Mouse (Mus musculus): ENCODE measurements around the gene Rapgefl1. TPM values are rescaled to one million over a fixed set of nuclear protein-coding genes. Genes with fewer than 3 reads are reported as not detected.

Rapgefl1 gene
- polyA plus RNA-seq, 1 experiment from 2014 or later, result 5.8 TPM

- H3K9ac ChIP-seq (replicated peaks), result no peak overlapping the region
- no peak for ATAC-seq
Measured at GRCm38 (mm10) chr11:98867293-98867692, 30.7 kb downstream of the Rapgefl1 start.

GRCm38 (mm10) chr11:98869906-98870305, 33.3 kb downstream of the Rapgefl1 start:
- 96% methylated on average over 8 of the region's 8 CpGs for WGBS
- H3K27ac ChIP-seq, result no peak overlapping the region
- H3K4me3 ChIP-seq (replicated peaks), result no peak overlapping the region
- H3K9ac ChIP-seq (replicated peaks), result no peak overlapping the region
- no peaks in the 10 kb centered on the region for H3K9me3 ChIP-seq
- H3K36me3 ChIP-seq, result peaks cover 35% of the 10 kb centered on the region
- H3K4me2 ChIP-seq (replicated peaks), result no peak overlapping the region
- peaks cover 18% of the 10 kb centered on the region for H3K4me1 ChIP-seq (replicated peaks)
- ATAC-seq, result no peak
- H3K27me3 ChIP-seq, result no peaks in the 10 kb centered on the region

More at GRCm38 (mm10) chr11:98867293-98867692, 30.7 kb downstream of the Rapgefl1 start:
- 0 out of 2 replicates have a peak overlapping the region, but pooled peaks have one; percentile 44 for H3K27ac ChIP-seq
- no peaks in the 10 kb centered on the region for H3K27me3 ChIP-seq
- no peak overlapping the region for H3K4me3 ChIP-seq (replicated peaks)
- 47% methylated on average over 12 of the region's 12 CpGs for WGBS
- peaks cover 30% of the 10 kb centered on the region for H3K4me1 ChIP-seq (replicated peaks)
- no peaks in the 10 kb centered on the region for H3K9me3 ChIP-seq
- peaks cover 23% of the 10 kb centered on the region for H3K36me3 ChIP-seq
- H3K4me2 ChIP-seq (replicated peaks), result no peak overlapping the region

GRCm38 (mm10) chr11:98870791-98871190, 34.2 kb downstream of the Rapgefl1 start:
- Histone ChIP-seq H3K4me1 (replicated peaks) (peaks cover 18% of the 10 kb centered on the region), H3K9me3 (no peaks in the 10 kb centered on the region), H3K4me3 (replicated peaks) (no peak overlapping the region), H3K27me3 (no peaks in the 10 kb centered on the region), H3K36me3 (peaks cover 35% of the 10 kb centered on the region), H3K27ac (no peak overlapping the region), H3K4me2 (replicated peaks) (no peak overlapping the region), H3K9ac (replicated peaks) (no peak overlapping the region)
- ATAC-seq, result no peak
- WGBS, result 83% methylated on average over 5 of the region's 5 CpGs

DNA sequence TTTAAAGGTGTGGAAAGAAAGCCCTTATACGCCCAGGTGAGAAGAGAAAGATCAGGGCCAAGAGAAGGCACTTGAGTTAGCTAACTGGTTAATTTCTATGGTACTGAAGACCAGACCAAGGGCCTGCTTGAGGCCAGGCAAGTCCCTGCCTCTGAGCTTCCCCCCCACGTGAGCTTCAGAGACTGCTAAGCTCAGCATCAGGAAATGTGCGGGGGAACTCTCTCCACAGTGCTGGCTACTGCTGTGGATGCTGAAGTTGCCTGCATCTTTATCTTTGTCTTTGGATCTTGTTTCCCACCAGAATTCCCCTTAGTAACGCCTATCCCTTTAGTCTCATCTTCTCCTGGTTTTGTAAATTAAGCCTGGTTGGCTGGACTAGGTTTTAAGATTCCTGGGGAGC, 34.8 kb downstream of the Rapgefl1 start:
- 58% methylated on average over 4 of the region's 4 CpGs for WGBS
- no peak for ATAC-seq

GRCm38 (mm10) chr11:98872040-98872439, 35.5 kb downstream of the Rapgefl1 start:
- H3K27ac ChIP-seq, result 0 out of 2 replicates have a peak overlapping the region, but pooled peaks have one; percentile 16
- 65% methylated on average over 4 of the region's 4 CpGs for WGBS
- peaks cover 34% of the 10 kb centered on the region for H3K36me3 ChIP-seq
- H3K9ac ChIP-seq (replicated peaks), result no peak overlapping the region
- no peak overlapping the region for H3K4me2 ChIP-seq (replicated peaks)
- no peaks in the 10 kb centered on the region for H3K9me3 ChIP-seq
- H3K4me3 ChIP-seq (replicated peaks), result no peak overlapping the region
- no peaks in the 10 kb centered on the region for H3K27me3 ChIP-seq
- H3K4me1 ChIP-seq (replicated peaks), result peaks cover 18% of the 10 kb centered on the region
- no peak for ATAC-seq

More for the DNA sequence above, 34.8 kb downstream of the Rapgefl1 start:
- H3K27ac ChIP-seq, result 0 out of 2 replicates have a peak overlapping the region, but pooled peaks have one; percentile 14
- H3K36me3 ChIP-seq, result peaks cover 35% of the 10 kb centered on the region
- H3K9ac ChIP-seq (replicated peaks), result no peak overlapping the region
- H3K4me3 ChIP-seq (replicated peaks), result no peak overlapping the region
- H3K4me2 ChIP-seq (replicated peaks), result no peak overlapping the region
- no peaks in the 10 kb centered on the region for H3K27me3 ChIP-seq
- no peaks in the 10 kb centered on the region for H3K9me3 ChIP-seq
- peaks cover 18% of the 10 kb centered on the region for H3K4me1 ChIP-seq (replicated peaks)

DNA sequence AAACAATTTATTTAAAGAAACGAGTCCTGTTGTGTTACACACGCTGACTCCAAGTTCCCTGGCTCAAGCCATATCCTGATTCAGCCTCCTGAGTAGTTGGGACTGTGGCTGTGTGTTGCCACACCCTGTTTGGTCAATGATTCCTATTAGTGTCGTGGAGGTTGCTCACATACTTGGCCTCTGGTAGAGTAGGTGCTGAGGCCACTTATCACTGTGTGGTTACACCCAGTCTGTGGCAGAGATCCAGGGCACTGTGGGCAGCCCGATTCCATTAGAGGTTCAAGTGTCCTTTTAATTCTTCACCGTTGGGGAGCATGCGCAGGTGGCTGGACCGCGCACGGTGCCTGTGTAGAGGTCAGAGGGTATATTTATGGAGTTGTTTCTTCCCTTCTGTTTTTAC, 37.3 kb downstream of the Rapgefl1 start:
- Histone ChIP-seq H3K27me3 (no peaks in the 10 kb centered on the region), H3K9me3 (no peaks in the 10 kb centered on the region), H3K27ac (no peak overlapping the region), H3K4me1 (replicated peaks) (peaks cover 10% of the 10 kb centered on the region; the same call in 1 of the 2 replicates), H3K36me3 (peaks cover 19% of the 10 kb centered on the region), H3K9ac (replicated peaks) (no peak overlapping the region), H3K4me3 (replicated peaks) (no peak overlapping the region), H3K4me2 (replicated peaks) (no peak overlapping the region)
- 96% methylated on average over 9 of the region's 9 CpGs for WGBS
- no peak for ATAC-seq

GRCm38 (mm10) chr11:98877001-98877400, 40.4 kb downstream of the Rapgefl1 start:
- 73% methylated on average over 9 of the region's 9 CpGs for WGBS
- Histone ChIP-seq H3K27me3 (no peaks in the 10 kb centered on the region), H3K4me3 (replicated peaks) (no peak overlapping the region), H3K9ac (replicated peaks) (no peak overlapping the region), H3K4me2 (replicated peaks) (no peak overlapping the region), H3K36me3 (peaks cover 18% of the 10 kb centered on the region), H3K4me1 (replicated peaks) (0 out of 2 replicates have a peak, but pooled peaks cover 4% of the 10 kb centered on the region), H3K9me3 (no peaks in the 10 kb centered on the region), H3K27ac (no peak overlapping the region)
- ATAC-seq, result no peak

GRCm38 (mm10) chr11:98887703-98888102, 51.1 kb downstream of the Rapgefl1 start:
- Histone ChIP-seq H3K27ac (no peak overlapping the region), H3K4me1 (replicated peaks) (0 out of 2 replicates have a peak, but pooled peaks cover 5% of the 10 kb centered on the region), H3K4me3 (replicated peaks) (no peak overlapping the region), H3K36me3 (peaks cover 76% of the 10 kb centered on the region), H3K9ac (replicated peaks) (no peak overlapping the region), H3K4me2 (replicated peaks) (no peak overlapping the region), H3K27me3 (no peaks in the 10 kb centered on the region), H3K9me3 (no peaks in the 10 kb centered on the region)
- 98% methylated on average over 3 of the region's 3 CpGs for WGBS
- no peak for ATAC-seq

- peaks cover 89% of the 10 kb centered on the region for H3K36me3 ChIP-seq
- H3K9me3 ChIP-seq, result 0 out of 2 replicates have a peak, but pooled peaks cover 4% of the 10 kb centered on the region
- no peak for ATAC-seq
- H3K4me1 ChIP-seq (replicated peaks), result 0 out of 2 replicates have a peak, but pooled peaks cover 5% of the 10 kb centered on the region
- no peaks in the 10 kb centered on the region for H3K27me3 ChIP-seq
- no peak overlapping the region for H3K4me3 ChIP-seq (replicated peaks)
- WGBS, result 98% methylated on average over 4 of the region's 4 CpGs
- no peak overlapping the region for H3K9ac ChIP-seq (replicated peaks)
- no peak overlapping the region for H3K27ac ChIP-seq
- H3K4me2 ChIP-seq (replicated peaks), result no peak overlapping the region
Measured at GRCm38 (mm10) chr11:98889077-98889476, 52.5 kb downstream of the Rapgefl1 start.

GRCm38 (mm10) chr11:98889977-98890376, 53.4 kb downstream of the Rapgefl1 start:
- no peak overlapping the region for H3K4me3 ChIP-seq (replicated peaks)
- 0 out of 2 replicates have a peak, but pooled peaks cover 4% of the 10 kb centered on the region for H3K9me3 ChIP-seq
- H3K27me3 ChIP-seq, result no peaks in the 10 kb centered on the region
- H3K4me1 ChIP-seq (replicated peaks), result 0 out of 2 replicates have a peak, but pooled peaks cover 5% of the 10 kb centered on the region
- no peak overlapping the region for H3K27ac ChIP-seq
- 93% methylated on average over 5 of the region's 5 CpGs for WGBS
- peaks cover 89% of the 10 kb centered on the region for H3K36me3 ChIP-seq
- no peak for ATAC-seq
- no peak overlapping the region for H3K4me2 ChIP-seq (replicated peaks)
- H3K9ac ChIP-seq (replicated peaks), result no peak overlapping the region

DNA sequence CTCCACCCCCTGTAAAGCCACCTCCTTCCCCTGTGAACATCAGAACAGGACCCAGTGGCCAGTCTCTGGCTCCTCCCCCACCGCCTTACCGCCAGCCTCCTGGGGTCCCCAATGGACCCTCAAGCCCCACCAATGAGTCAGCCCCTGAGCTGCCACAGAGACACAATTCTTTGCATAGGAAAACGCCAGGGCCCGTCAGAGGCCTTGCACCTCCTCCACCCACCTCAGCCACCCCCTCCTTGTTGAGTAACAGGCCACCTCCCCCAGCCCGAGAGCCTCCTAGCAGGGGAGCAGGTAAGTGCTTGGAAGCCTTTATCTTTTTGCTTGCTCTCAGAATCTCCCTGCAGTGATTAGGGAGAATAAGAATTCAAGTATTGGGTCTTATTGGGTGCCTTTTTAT, 55.8 kb downstream of the Rapgefl1 start:
- no peaks in the 10 kb centered on the region for H3K27me3 ChIP-seq
- H3K9me3 ChIP-seq, result 0 out of 2 replicates have a peak, but pooled peaks cover 4% of the 10 kb centered on the region
- no peak for ATAC-seq
- H3K9ac ChIP-seq (replicated peaks), result no peak overlapping the region
- H3K4me2 ChIP-seq (replicated peaks), result no peak overlapping the region
- 0 out of 2 replicates have a peak, but pooled peaks cover 5% of the 10 kb centered on the region for H3K4me1 ChIP-seq (replicated peaks)
- H3K4me3 ChIP-seq (replicated peaks), result no peak overlapping the region
- no peak overlapping the region for H3K27ac ChIP-seq
- WGBS, result 51% methylated on average over 5 of the region's 5 CpGs
- peaks cover 90% of the 10 kb centered on the region for H3K36me3 ChIP-seq

GRCm38 (mm10) chr11:98900529-98901125, 64.0 kb downstream of the Rapgefl1 start:
- no peak for ATAC-seq
- H3K4me1 ChIP-seq (replicated peaks), result peaks cover 11% of the 10 kb centered on the region
- H3K9me3 ChIP-seq, result no peaks in the 10 kb centered on the region
- WGBS, result 91% methylated on average over 12 of the region's 12 CpGs
- H3K36me3 ChIP-seq, result peaks cover 62% of the 10 kb centered on the region
- no peak overlapping the region for H3K9ac ChIP-seq (replicated peaks)
- H3K4me2 ChIP-seq (replicated peaks), result no peak overlapping the region
- no peak overlapping the region for H3K4me3 ChIP-seq (replicated peaks)
- H3K27ac ChIP-seq, result no peak overlapping the region
- no peaks in the 10 kb centered on the region for H3K27me3 ChIP-seq
